Mouse (Mus musculus): ENCODE results near the gene Dgkh. TPM values are rescaled to one million over a fixed set of nuclear protein-coding genes. Genes with fewer than 3 reads are reported as not detected.

Dgkh gene
- polyA plus RNA-seq, 1 experiment from 2014 or later, result 0.48 TPM

GRCm38 (mm10) chr14:78701087-78701486, 31.5 kb downstream of the Dgkh start:
- Histone ChIP-seq H3K4me1 (ENCODE audit: insufficient read depth) (peaks cover 9% of the 10 kb centered on the region; the same call in 1 of the 2 replicates), H3K27me3 (ENCODE audit: insufficient read depth, low read length) (no peaks in the 10 kb centered on the region), H3K27ac (ENCODE audit: low read depth) (0 out of 2 replicates have a peak overlapping the region, but pooled peaks have one; percentile 11), H3K9me3 (ENCODE audit: low read length) (no peaks in the 10 kb centered on the region), H3K4me3 (ENCODE audit: low read depth, low read length) (no peak overlapping the region), H3K9ac (replicated peaks) (no peak overlapping the region), H3K4me2 (ENCODE audit: low read depth, low read length) (peak overlapping the region; percentile 18; the same call in 1 of the 2 replicates), H3K36me3 (replicated peaks; ENCODE audit: insufficient read depth, low read length) (no peaks in the 10 kb centered on the region)
- no peak for DNase-seq
- 52% methylated on average over 9 of the region's 9 CpGs for WGBS (ENCODE audit: insufficient replicate concordance)
- peak; percentile 73; the same call in 1 of the 2 replicates for ATAC-seq
- no peak for TF ChIP-seq EP300 (IDR thresholded peaks at IDR 0.05; ENCODE audit: low read depth)
- no peak for TF ChIP-seq CTCF (IDR thresholded peaks at IDR 0.05; ENCODE audit: low read depth)

GRCm38 (mm10) chr14:78699634-78700033, 32.9 kb downstream of the Dgkh start:
- ATAC-seq (no peak), DNase-seq (no peak)
- 76% methylated on average over 3 of the region's 3 CpGs for WGBS (ENCODE audit: insufficient replicate concordance)
- Histone ChIP-seq H3K4me2 (ENCODE audit: low read depth, low read length) (no peak overlapping the region), H3K4me1 (ENCODE audit: insufficient read depth) (peaks cover 9% of the 10 kb centered on the region; the same call in 1 of the 2 replicates), H3K27me3 (ENCODE audit: insufficient read depth, low read length) (no peaks in the 10 kb centered on the region), H3K4me3 (ENCODE audit: low read depth, low read length) (no peak overlapping the region), H3K27ac (ENCODE audit: low read depth) (no peak overlapping the region), H3K9me3 (ENCODE audit: low read length) (no peaks in the 10 kb centered on the region), H3K36me3 (replicated peaks; ENCODE audit: insufficient read depth, low read length) (no peaks in the 10 kb centered on the region), H3K9ac (replicated peaks) (no peak overlapping the region)
- TF ChIP-seq EP300 (IDR thresholded peaks at IDR 0.05; ENCODE audit: low read depth) (no peak), CTCF (IDR thresholded peaks at IDR 0.05; ENCODE audit: low read depth) (no peak)

GRCm38 (mm10) chr14:78699196-78699595, 33.4 kb downstream of the Dgkh start:
- ATAC-seq, result no peak
- Histone ChIP-seq H3K27ac (ENCODE audit: low read depth) (no peak overlapping the region), H3K4me1 (ENCODE audit: insufficient read depth) (peaks cover 9% of the 10 kb centered on the region; the same call in 1 of the 2 replicates), H3K9ac (replicated peaks) (no peak overlapping the region), H3K27me3 (ENCODE audit: insufficient read depth, low read length) (no peaks in the 10 kb centered on the region), H3K36me3 (replicated peaks; ENCODE audit: insufficient read depth, low read length) (no peaks in the 10 kb centered on the region), H3K4me3 (ENCODE audit: low read depth, low read length) (no peak overlapping the region), H3K9me3 (ENCODE audit: low read length) (no peaks in the 10 kb centered on the region), H3K4me2 (ENCODE audit: low read depth, low read length) (no peak overlapping the region)
- 79% methylated on average over 5 of the region's 5 CpGs for WGBS (ENCODE audit: insufficient replicate concordance)
- DNase-seq, result no peak
- TF ChIP-seq EP300 (IDR thresholded peaks at IDR 0.05; ENCODE audit: low read depth), result no peak
- no peak for TF ChIP-seq CTCF (IDR thresholded peaks at IDR 0.05; ENCODE audit: low read depth)

GRCm38 (mm10) chr14:78694121-78694520, 38.5 kb downstream of the Dgkh start:
- TF ChIP-seq EP300 (IDR thresholded peaks at IDR 0.05; ENCODE audit: low read depth), result no peak
- TF ChIP-seq CTCF (IDR thresholded peaks at IDR 0.05; ENCODE audit: low read depth), result no peak
- no peak overlapping the region for H3K9ac ChIP-seq (replicated peaks)
- no peak overlapping the region for H3K4me2 ChIP-seq (ENCODE audit: low read depth, low read length)
- no peaks in the 10 kb centered on the region for H3K9me3 ChIP-seq (ENCODE audit: low read length)
- DNase-seq (no peak), ATAC-seq (no peak)
- H3K36me3 ChIP-seq (replicated peaks; ENCODE audit: insufficient read depth, low read length), result no peaks in the 10 kb centered on the region
- H3K4me1 ChIP-seq (ENCODE audit: insufficient read depth), result no peaks in the 10 kb centered on the region
- no peak overlapping the region for H3K4me3 ChIP-seq (ENCODE audit: low read depth, low read length)
- 90% methylated on average over 8 of the region's 8 CpGs for WGBS (ENCODE audit: insufficient replicate concordance)
- no peaks in the 10 kb centered on the region for H3K27me3 ChIP-seq (ENCODE audit: insufficient read depth, low read length)
- no peak overlapping the region for H3K27ac ChIP-seq (ENCODE audit: low read depth)

- WGBS (ENCODE audit: insufficient replicate concordance), result 46% methylated on average over 4 of the region's 4 CpGs
- Histone ChIP-seq H3K9me3 (ENCODE audit: low read length) (no peaks in the 10 kb centered on the region), H3K27me3 (ENCODE audit: insufficient read depth, low read length) (no peaks in the 10 kb centered on the region), H3K4me3 (ENCODE audit: low read depth, low read length) (no peak overlapping the region), H3K4me1 (ENCODE audit: insufficient read depth) (no peaks in the 10 kb centered on the region), H3K36me3 (replicated peaks; ENCODE audit: insufficient read depth, low read length) (no peaks in the 10 kb centered on the region), H3K27ac (ENCODE audit: low read depth) (no peak overlapping the region), H3K9ac (replicated peaks) (no peak overlapping the region), H3K4me2 (ENCODE audit: low read depth, low read length) (no peak overlapping the region)
- no peak for TF ChIP-seq EP300 (IDR thresholded peaks at IDR 0.05; ENCODE audit: low read depth)
- TF ChIP-seq CTCF (IDR thresholded peaks at IDR 0.05; ENCODE audit: low read depth), result no peak
- no peak for ATAC-seq
- DNase-seq, result no peak
These were observed 40.0 kb downstream of the Dgkh start for GRCm38 (mm10) chr14:78692602-78693001.

- H3K4me2 ChIP-seq (ENCODE audit: low read depth, low read length), result no peak overlapping the region
- no peak for ATAC-seq
- no peaks in the 10 kb centered on the region for H3K27me3 ChIP-seq (ENCODE audit: insufficient read depth, low read length)
- no peak for TF ChIP-seq CTCF (IDR thresholded peaks at IDR 0.05; ENCODE audit: low read depth)
- TF ChIP-seq EP300 (IDR thresholded peaks at IDR 0.05; ENCODE audit: low read depth), result no peak
- WGBS (ENCODE audit: insufficient replicate concordance), result 42% methylated on average over 5 of the region's 5 CpGs
- no peaks in the 10 kb centered on the region for H3K36me3 ChIP-seq (replicated peaks; ENCODE audit: insufficient read depth, low read length)
- no peaks in the 10 kb centered on the region for H3K4me1 ChIP-seq (ENCODE audit: insufficient read depth)
- no peak overlapping the region for H3K27ac ChIP-seq (ENCODE audit: low read depth)
- H3K9me3 ChIP-seq (ENCODE audit: low read length), result no peaks in the 10 kb centered on the region
- DNase-seq, result no peak
- no peak overlapping the region for H3K4me3 ChIP-seq (ENCODE audit: low read depth, low read length)
- no peak overlapping the region for H3K9ac ChIP-seq (replicated peaks)
These were observed 40.6 kb downstream of the Dgkh start for GRCm38 (mm10) chr14:78691926-78692487.

All from liver, postnatal 0 days (tissue).